27 mouse cellular contexts compared by ENCODE assay signal in genomic region chr11:65250366-65250765, GRCm38 (mm10). TPM values are rescaled to one million over a fixed set of nuclear protein-coding genes. Genes with fewer than 3 reads are reported as not detected.
"Had no signal": no experiment of that assay in that cellular context is flagged by ENCODE, and none has a peak within 500 bp of the region (broad histone marks: within the 10 kb centered on the region; RNA-seq: fewer than 3 reads in every experiment).

No protein-coding gene starts in this region.

- H3K9me3 ChIP-seq: limb, embryonic 10.5 days; limb, embryonic 13.5 days; liver, embryonic 12.5 days; liver, embryonic 15.5 days; lung, embryonic 15.5 days; midbrain, embryonic 10.5 days; midbrain, embryonic 13.5 days; neural tube, embryonic 13.5 days; stomach, embryonic 15.5 days had no signal

- H3K9ac ChIP-seq: limb, embryonic 13.5 days; liver, embryonic 12.5 days; liver, embryonic 15.5 days; lung, embryonic 15.5 days; midbrain, embryonic 13.5 days; neural tube, embryonic 13.5 days; stomach, embryonic 15.5 days had no signal

- DNase-seq: kidney, adult 18-20 months; kidney, adult 9 months; kidney, postnatal 14 days; kidney, postnatal 4 days; liver; lung, adult 18-20 months; lung, postnatal 10 days; lung, postnatal 36 days; retina, postnatal 1 day; right cerebral cortex, postnatal 4 days; thymus, adult 18-20 months; thymus, postnatal 36 days had no signal

- ATAC-seq: liver, embryonic 12.5 days; midbrain, embryonic 13.5 days; midbrain, embryonic 16.5 days had no signal

- H3K36me3 ChIP-seq: limb, embryonic 10.5 days; limb, embryonic 13.5 days; liver, embryonic 12.5 days; liver, embryonic 15.5 days; lung, embryonic 15.5 days; midbrain, embryonic 10.5 days; midbrain, embryonic 13.5 days; neural tube, embryonic 13.5 days; stomach, embryonic 15.5 days had no signal

- H3K27ac ChIP-seq: layer of hippocampus, adult 2 months; limb, embryonic 10.5 days; limb, embryonic 13.5 days; liver, embryonic 12.5 days; liver, embryonic 15.5 days; lung, embryonic 15.5 days; midbrain, embryonic 10.5 days; midbrain, embryonic 13.5 days; neural tube, embryonic 13.5 days; stomach, embryonic 15.5 days had no signal

- H3K4me1 ChIP-seq: limb, embryonic 10.5 days; limb, embryonic 13.5 days; liver, embryonic 12.5 days; liver, embryonic 15.5 days; megakaryocyte, embryonic 14.5 days; midbrain, embryonic 10.5 days; midbrain, embryonic 13.5 days; neural tube, embryonic 13.5 days; stomach, embryonic 15.5 days had no signal

- H3K4me3 ChIP-seq: layer of hippocampus, adult 2 months; limb, embryonic 10.5 days; limb, embryonic 13.5 days; liver, embryonic 12.5 days; liver, embryonic 15.5 days; lung, embryonic 15.5 days; megakaryocyte, embryonic 14.5 days; midbrain, embryonic 10.5 days; midbrain, embryonic 13.5 days; myocyte; neural tube, embryonic 13.5 days; stomach, embryonic 15.5 days had no signal

- H3K4me2 ChIP-seq: limb, embryonic 13.5 days; liver, embryonic 12.5 days; liver, embryonic 15.5 days; lung, embryonic 15.5 days; midbrain, embryonic 13.5 days; neural tube, embryonic 13.5 days; stomach, embryonic 15.5 days had no signal

- H3K27me3 ChIP-seq: limb, embryonic 13.5 days; liver, embryonic 12.5 days; liver, embryonic 15.5 days; lung, embryonic 15.5 days; megakaryocyte, embryonic 14.5 days; midbrain, embryonic 13.5 days; neural tube, embryonic 13.5 days; stomach, embryonic 15.5 days had no signal

RNA-seq across cellular contexts. Expression of gene Myocd, which starts 19.4 kb away (rescaled TPM):
- total RNA-seq: monocyte, adult 5-6 weeks; neutrophil, adult 5-6 weeks had no signal
